33 mouse cellular contexts compared by ENCODE assay signal in genomic region chr3:101328617-101329016, GRCm38 (mm10). TPM values are rescaled to one million over a fixed set of nuclear protein-coding genes. Genes with fewer than 3 reads are reported as not detected.
A peak's percentile ranks its signal among the peaks of the same experiment; 100 is the strongest.
DNase-seq lines count a peak whose midpoint lies in the region; ATAC-seq lines count a peak whose summit lies in the region.
"Had no signal": no experiment of that assay in that cellular context is flagged by ENCODE, and none has a peak within 500 bp of the region (broad histone marks: within the 10 kb centered on the region; RNA-seq: fewer than 3 reads in every experiment).

No protein-coding gene starts in this region.

- peaks cover 9% of the 10 kb centered on the region for H3K4me1 ChIP-seq in forebrain, embryonic 10.5 days
- H3K4me1 ChIP-seq in forebrain, embryonic 14.5 days (ENCODE audit: control insufficient read depth, insufficient read depth, low read length), result no peaks in the 10 kb centered on the region
- H3K4me1 ChIP-seq in embryonic facial prominence, embryonic 13.5 days, result peaks cover 24% of the 10 kb centered on the region
- peaks cover 12% of the 10 kb centered on the region; the same call in 1 of the 2 replicates for H3K4me1 ChIP-seq in limb, embryonic 11.5 days (ENCODE audit: control insufficient read depth, insufficient read depth, low read length)
- H3K4me1 ChIP-seq: hindbrain, embryonic 15.5 days; liver, embryonic 13.5 days; midbrain, embryonic 13.5 days; neural tube, embryonic 13.5 days had no signal

- no peaks in the 10 kb centered on the region for H3K27me3 ChIP-seq in forebrain, embryonic 10.5 days (ENCODE audit: poor library complexity, severe bottlenecking)
- H3K27me3 ChIP-seq in forebrain, embryonic 14.5 days (replicated peaks; ENCODE audit: control insufficient read depth, insufficient read depth, low read length), result no peaks in the 10 kb centered on the region
- no peaks in the 10 kb centered on the region for H3K27me3 ChIP-seq in embryonic facial prominence, embryonic 13.5 days
- H3K27me3 ChIP-seq in limb, embryonic 11.5 days (ENCODE audit: control insufficient read depth, insufficient read depth, low read length), result no peaks in the 10 kb centered on the region
- H3K27me3 ChIP-seq: CH12.LX; hindbrain, embryonic 15.5 days; liver, embryonic 13.5 days; midbrain, embryonic 13.5 days; neural tube, embryonic 13.5 days had no signal

- H3K4me3 ChIP-seq in forebrain, embryonic 10.5 days, result no peak overlapping the region
- no peak overlapping the region for H3K4me3 ChIP-seq in forebrain, embryonic 14.5 days (ENCODE audit: low read depth, low read length)
- H3K4me3 ChIP-seq in embryonic facial prominence, embryonic 13.5 days, result no peak overlapping the region
- H3K4me3 ChIP-seq in limb, embryonic 11.5 days (ENCODE audit: low read depth, low read length), result no peak overlapping the region
- H3K4me3 ChIP-seq: hindbrain, embryonic 15.5 days; liver, embryonic 13.5 days; midbrain, embryonic 13.5 days; neural tube, embryonic 13.5 days had no signal

- WGBS in forebrain, embryonic 10.5 days, result 65% methylated on average over 7 of the region's 7 CpGs
- WGBS in forebrain, embryonic 14.5 days, result 88% methylated on average over 7 of the region's 7 CpGs
- WGBS in embryonic facial prominence, embryonic 13.5 days, result 18% methylated on average over 7 of the region's 7 CpGs
- 17% methylated on average over 7 of the region's 7 CpGs for WGBS in limb, embryonic 11.5 days

- H3K9ac ChIP-seq in forebrain, embryonic 14.5 days (ENCODE audit: low read length), result no peak overlapping the region
- H3K9ac ChIP-seq in embryonic facial prominence, embryonic 13.5 days, result no peak overlapping the region
- no peak overlapping the region for H3K9ac ChIP-seq in limb, embryonic 11.5 days (ENCODE audit: low read length)
- H3K9ac ChIP-seq: hindbrain, embryonic 15.5 days; liver, embryonic 13.5 days; midbrain, embryonic 13.5 days; neural tube, embryonic 13.5 days had no signal

- H3K27ac ChIP-seq in forebrain, embryonic 10.5 days, result no peak overlapping the region
- no peak overlapping the region for H3K27ac ChIP-seq in forebrain, embryonic 14.5 days (ENCODE audit: low read depth, low read length)
- peak overlapping the region; percentile 49 for H3K27ac ChIP-seq in embryonic facial prominence, embryonic 13.5 days
- peak overlapping the region; percentile 76 for H3K27ac ChIP-seq in limb, embryonic 11.5 days (replicated peaks; ENCODE audit: low read depth, low read length)
- H3K27ac ChIP-seq: hindbrain, embryonic 15.5 days; kidney, postnatal 0 days; liver, embryonic 13.5 days; macrophage; midbrain, embryonic 13.5 days; neural tube, embryonic 13.5 days had no signal

- H3K9me3 ChIP-seq in forebrain, embryonic 10.5 days, result no peaks in the 10 kb centered on the region
- no peaks in the 10 kb centered on the region for H3K9me3 ChIP-seq in forebrain, embryonic 14.5 days (replicated peaks; ENCODE audit: control insufficient read depth, low read length)
- H3K9me3 ChIP-seq in embryonic facial prominence, embryonic 13.5 days, result peaks cover 3% of the 10 kb centered on the region; the same call in 1 of the 2 replicates
- no peaks in the 10 kb centered on the region for H3K9me3 ChIP-seq in limb, embryonic 11.5 days (ENCODE audit: control insufficient read depth, low read length)
- H3K9me3 ChIP-seq: liver, embryonic 13.5 days; neural tube, embryonic 13.5 days had no signal

- DNase-seq in forebrain, embryonic 10.5 days (ENCODE audit: extremely low spot score, low spot score), result peak; percentile 27
- DNase-seq in forebrain, embryonic 14.5 days (ENCODE audit: low spot score), result no peak
- DNase-seq in embryo, embryonic 11 days, result peak; percentile 73
- DNase-seq in limb, embryonic 11.5 days (ENCODE audit: low spot score), result peak; percentile 73
- DNase-seq in layer of hippocampus, adult 9-10 months (ENCODE audit: low spot score), result no peak
- DNase-seq in Muller cell, postnatal 12 days (ENCODE audit: inconsistent ontology term), result no peak
- DNase-seq in cerebellum, postnatal 36 days, result no peak
- DNase-seq: adrenal gland, adult 8-10 months; cerebellum, adult 11-12 months; cerebellum, adult 9-11 months; gastrocnemius, postnatal 25 days; heart, adult 11 months; heart, postnatal 36 days; kidney, adult 8-10 months; kidney, postnatal 4 days; liver, embryonic 13.5 days; lung, adult 18-20 months; retina, postnatal 1 day; right cerebral cortex, postnatal 25 days; spleen, adult 18-20 months; thymus, postnatal 14 days had no signal

- ATAC-seq in forebrain, embryonic 14.5 days, result no peak
- ATAC-seq in embryonic facial prominence, embryonic 13.5 days (ENCODE audit: insufficient number of reproducible peaks, insufficient read depth, low FRiP score, low TSS enrichment, low read depth), result no peak
- peak; percentile 65; the same call in 1 of the 2 replicates for ATAC-seq in limb, embryonic 11.5 days (ENCODE audit: insufficient number of reproducible peaks, low FRiP score, low TSS enrichment, low read depth)
- ATAC-seq: intestine, embryonic 16.5 days; lung, postnatal 0 days; midbrain, embryonic 13.5 days had no signal

- no peaks in the 10 kb centered on the region for H3K36me3 ChIP-seq in forebrain, embryonic 10.5 days (replicated peaks)
- H3K36me3 ChIP-seq in forebrain, embryonic 14.5 days (ENCODE audit: control insufficient read depth, insufficient read depth, low read length), result no peaks in the 10 kb centered on the region
- no peaks in the 10 kb centered on the region for H3K36me3 ChIP-seq in embryonic facial prominence, embryonic 13.5 days
- no peaks in the 10 kb centered on the region for H3K36me3 ChIP-seq in limb, embryonic 11.5 days (ENCODE audit: control insufficient read depth, insufficient read depth, low read length)
- H3K36me3 ChIP-seq: hindbrain, embryonic 15.5 days; liver, embryonic 13.5 days; midbrain, embryonic 13.5 days; neural tube, embryonic 13.5 days had no signal

- no peak overlapping the region for H3K4me2 ChIP-seq in forebrain, embryonic 14.5 days (ENCODE audit: low read length)
- H3K4me2 ChIP-seq in embryonic facial prominence, embryonic 13.5 days, result no peak overlapping the region
- H3K4me2 ChIP-seq in limb, embryonic 11.5 days (ENCODE audit: low read depth, severe bottlenecking), result 0 out of 2 replicates have a peak overlapping the region, but pooled peaks have one; percentile 0
- H3K4me2 ChIP-seq: heart, embryonic 11.5 days; hindbrain, embryonic 15.5 days; liver, embryonic 13.5 days; midbrain, embryonic 13.5 days; neural tube, embryonic 13.5 days had no signal

RNA-seq across cellular contexts. Expression of gene Cd2, which starts 40.9 kb away (rescaled TPM):
- not detected in 2 replicates for polyA plus RNA-seq in forebrain, embryonic 10.5 days (2016; fragmentation: Nextera tagmentation; extraction: Ambion mirVana)
- polyA plus RNA-seq in forebrain, embryonic 14.5 days (2014; fragmentation: Nextera tagmentation; extraction: Ambion mirVana), result 0.30 and 0.45 TPM in 2 replicates
- not detected in 2 replicates for polyA plus RNA-seq in embryonic facial prominence, embryonic 13.5 days (2015; fragmentation: Nextera tagmentation; extraction: Ambion mirVana)
- not detected in 2 replicates for polyA plus RNA-seq in limb, embryonic 11.5 days (2014; fragmentation: Nextera tagmentation; extraction: Ambion mirVana)
- polyA plus RNA-seq: C2C12; hindbrain, embryonic 15.5 days; kidney, postnatal 0 days; limb, embryonic 14.5 days; liver, embryonic 13.5 days had no signal

RNA-seq across cellular contexts. Expression of gene Igsf3, which starts 48.3 kb away (rescaled TPM):
- polyA plus RNA-seq in forebrain, embryonic 10.5 days (2016; fragmentation: Nextera tagmentation; extraction: Ambion mirVana), result 24.3 and 25.4 TPM in 2 replicates
- polyA plus RNA-seq in forebrain, embryonic 14.5 days (2014; fragmentation: Nextera tagmentation; extraction: Ambion mirVana), result 30.0 and 45.6 TPM in 2 replicates
- 95.5 and 104 TPM in 2 replicates for polyA plus RNA-seq in embryonic facial prominence, embryonic 13.5 days (2015; fragmentation: Nextera tagmentation; extraction: Ambion mirVana)
- polyA plus RNA-seq in limb, embryonic 11.5 days (2014; fragmentation: Nextera tagmentation; extraction: Ambion mirVana), result 57.5 and 60.1 TPM in 2 replicates

Comparison
In these comparisons a context has a peak if more than half of its experiments do, and no peak if none do; other contexts are left out.
1. DNase-seq: peak in forebrain, embryonic 10.5 days (single experiment), embryo, embryonic 11 days (single experiment) and limb, embryonic 11.5 days (single experiment); none in forebrain, embryonic 14.5 days (single experiment), layer of hippocampus, adult 9-10 months (single experiment), Muller cell, postnatal 12 days (single experiment) and cerebellum, postnatal 36 days (0 of 2).
2. H3K27ac ChIP-seq: peak in embryonic facial prominence, embryonic 13.5 days (single experiment) and limb, embryonic 11.5 days (single experiment); none in forebrain, embryonic 10.5 days (single experiment) and forebrain, embryonic 14.5 days (single experiment).